Comparison of ENCODE assay signal across 8 mouse cellular contexts in the genomic region with DNA sequence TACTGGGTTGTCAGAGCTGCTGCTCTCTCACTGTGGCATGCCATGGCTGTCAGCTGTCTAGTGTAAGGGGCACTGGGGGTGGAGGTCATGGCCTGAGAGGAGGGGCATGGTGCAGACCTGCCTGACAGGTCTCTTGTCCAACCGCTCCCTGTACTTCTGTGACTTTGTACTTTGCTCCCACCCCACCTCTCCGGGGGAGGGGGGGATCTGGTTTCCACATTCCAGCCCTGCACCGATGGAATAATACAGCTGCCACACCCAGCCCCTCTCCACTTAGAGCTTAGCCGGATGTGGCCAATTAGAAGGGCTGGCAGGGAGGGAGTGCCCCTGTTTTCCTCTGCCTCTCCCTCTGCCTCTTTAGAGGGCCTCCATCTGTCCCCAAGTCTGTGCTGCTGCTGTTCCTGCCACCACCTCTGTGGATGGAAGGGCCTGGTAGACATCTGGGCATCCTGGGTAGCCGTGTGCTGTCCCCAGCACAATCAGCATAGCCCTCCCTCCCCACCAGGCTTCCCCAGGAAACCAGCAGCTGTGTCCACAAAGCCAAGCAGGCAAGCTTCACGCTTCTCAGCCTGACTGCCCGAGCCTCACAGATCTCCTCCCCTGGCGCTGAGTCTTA. TPM values are rescaled to one million over a fixed set of nuclear protein-coding genes. Genes with fewer than 3 reads are reported as not detected.
A peak's percentile ranks its signal among the peaks of the same experiment; 100 is the strongest.
DNase-seq lines count a peak whose midpoint lies in the region; ATAC-seq lines count a peak whose summit lies in the region.

No protein-coding gene starts in this region.

- no peaks in the 10 kb centered on the region for H3K9me3 ChIP-seq in midbrain, embryonic 10.5 days (replicated peaks)
- H3K9me3 ChIP-seq in midbrain, embryonic 14.5 days (ENCODE audit: control insufficient read depth, low read length): no peaks in the 10 kb centered on the region
- no peaks in the 10 kb centered on the region for H3K9me3 ChIP-seq in hindbrain, embryonic 10.5 days
- no peaks in the 10 kb centered on the region for H3K9me3 ChIP-seq in limb, embryonic 12.5 days
- no peaks in the 10 kb centered on the region for H3K9me3 ChIP-seq in neural tube, embryonic 15.5 days (replicated peaks)

- peak overlapping the region; percentile 61 for H3K27ac ChIP-seq in midbrain, embryonic 10.5 days (replicated peaks)
- H3K27ac ChIP-seq in midbrain, embryonic 14.5 days (replicated peaks; ENCODE audit: low read depth, low read length): no peak overlapping the region
- peak overlapping the region; percentile 78 for H3K27ac ChIP-seq in hindbrain, embryonic 10.5 days
- peak overlapping the region; percentile 81 for H3K27ac ChIP-seq in limb, embryonic 12.5 days
- 0 out of 2 replicates have a peak overlapping the region, but pooled peaks have one; percentile 23 for H3K27ac ChIP-seq in neural tube, embryonic 15.5 days (replicated peaks)

- 50% methylated on average over 8 of the region's 8 CpGs for WGBS in midbrain, embryonic 10.5 days
- WGBS in midbrain, embryonic 14.5 days: 45% methylated on average over 8 of the region's 8 CpGs
- WGBS in hindbrain, embryonic 10.5 days: 44% methylated on average over 8 of the region's 8 CpGs
- WGBS in limb, embryonic 12.5 days: 31% methylated on average over 8 of the region's 8 CpGs
- WGBS in neural tube, embryonic 15.5 days: 58% methylated on average over 8 of the region's 8 CpGs

- H3K27me3 ChIP-seq in midbrain, embryonic 10.5 days (ENCODE audit: low read depth, poor library complexity, severe bottlenecking): no peaks in the 10 kb centered on the region
- H3K27me3 ChIP-seq in midbrain, embryonic 14.5 days (ENCODE audit: control insufficient read depth, insufficient read depth, low read length): no peaks in the 10 kb centered on the region
- H3K27me3 ChIP-seq in hindbrain, embryonic 10.5 days (ENCODE audit: insufficient read depth, poor library complexity, severe bottlenecking): no peaks in the 10 kb centered on the region
- H3K27me3 ChIP-seq in limb, embryonic 12.5 days: no peaks in the 10 kb centered on the region
- H3K27me3 ChIP-seq in neural tube, embryonic 15.5 days (replicated peaks): no peaks in the 10 kb centered on the region

- H3K4me1 ChIP-seq in midbrain, embryonic 10.5 days: peaks cover 25% of the 10 kb centered on the region
- H3K4me1 ChIP-seq in midbrain, embryonic 14.5 days (ENCODE audit: control insufficient read depth, insufficient read depth, low read length): no peaks in the 10 kb centered on the region
- H3K4me1 ChIP-seq in hindbrain, embryonic 10.5 days (replicated peaks): peaks cover 55% of the 10 kb centered on the region
- H3K4me1 ChIP-seq in limb, embryonic 12.5 days (replicated peaks): peaks cover 22% of the 10 kb centered on the region
- no peaks in the 10 kb centered on the region for H3K4me1 ChIP-seq in neural tube, embryonic 15.5 days

- peaks cover 91% of the 10 kb centered on the region for H3K36me3 ChIP-seq in midbrain, embryonic 10.5 days
- peaks cover 81% of the 10 kb centered on the region for H3K36me3 ChIP-seq in midbrain, embryonic 14.5 days (ENCODE audit: control insufficient read depth, insufficient read depth, low read length)
- H3K36me3 ChIP-seq in hindbrain, embryonic 10.5 days: peaks cover 93% of the 10 kb centered on the region
- H3K36me3 ChIP-seq in limb, embryonic 12.5 days: peaks cover 99% of the 10 kb centered on the region
- H3K36me3 ChIP-seq in neural tube, embryonic 15.5 days: peaks cover 74% of the 10 kb centered on the region

- no peak for DNase-seq in midbrain, embryonic 10.5 days (ENCODE audit: low spot score)
- DNase-seq in midbrain, embryonic 14.5 days: no peak
- peak; percentile 67 for DNase-seq in hindbrain, embryonic 10.5 days (ENCODE audit: low spot score)
- no peak for DNase-seq in right cerebral cortex, postnatal 25 days
- no peak for DNase-seq in spleen, postnatal 36 days (ENCODE audit: low spot score in 2 of 2)
- DNase-seq in layer of hippocampus, postnatal 25 days (ENCODE audit: extremely low spot score in 1 of 2, low spot score in 1 of 2): no peak

- no peak for ATAC-seq in midbrain, embryonic 14.5 days (ENCODE audit: low FRiP score, low TSS enrichment)
- ATAC-seq in limb, embryonic 12.5 days (ENCODE audit: insufficient number of reproducible peaks, insufficient read depth, low FRiP score, low TSS enrichment, low read depth): peak; percentile 41; the same call in 1 of the 2 replicates
- no peak for ATAC-seq in neural tube, embryonic 15.5 days (ENCODE audit: low FRiP score)

- H3K4me3 ChIP-seq in midbrain, embryonic 10.5 days: no peak overlapping the region
- no peak overlapping the region for H3K4me3 ChIP-seq in midbrain, embryonic 14.5 days (replicated peaks; ENCODE audit: low read depth, low read length)
- H3K4me3 ChIP-seq in hindbrain, embryonic 10.5 days: no peak overlapping the region
- no peak overlapping the region for H3K4me3 ChIP-seq in limb, embryonic 12.5 days (replicated peaks)
- H3K4me3 ChIP-seq in neural tube, embryonic 15.5 days (replicated peaks): no peak overlapping the region

- H3K4me2 ChIP-seq in midbrain, embryonic 14.5 days (ENCODE audit: low read length): no peak overlapping the region
- peak overlapping the region; percentile 2; the same call in 1 of the 2 replicates for H3K4me2 ChIP-seq in limb, embryonic 12.5 days
- H3K4me2 ChIP-seq in neural tube, embryonic 15.5 days: no peak overlapping the region

- no peak overlapping the region for H3K9ac ChIP-seq in midbrain, embryonic 14.5 days (replicated peaks; ENCODE audit: low read length)
- no peak overlapping the region; the same call in none of the 2 replicates for H3K9ac ChIP-seq in limb, embryonic 12.5 days (replicated peaks)
- no peak overlapping the region for H3K9ac ChIP-seq in neural tube, embryonic 15.5 days (replicated peaks)

RNA-seq across cellular contexts. Expression of a gene that starts 14.1 kb away (rescaled TPM):
- polyA plus RNA-seq in midbrain, embryonic 10.5 days (2016; fragmentation: Nextera tagmentation; extraction: Ambion mirVana): 5.9 and 7.8 TPM in 2 replicates
- polyA plus RNA-seq in midbrain, embryonic 14.5 days (2014; fragmentation: Nextera tagmentation; extraction: Ambion mirVana): 19.9 and 20.5 TPM in 2 replicates
- polyA plus RNA-seq in hindbrain, embryonic 10.5 days (2016; fragmentation: Nextera tagmentation; extraction: Ambion mirVana): 6.3 and 8.6 TPM in 2 replicates
- 7.2 and 7.9 TPM in 2 replicates for polyA plus RNA-seq in limb, embryonic 12.5 days (2016; fragmentation: Nextera tagmentation; extraction: Ambion mirVana)
- 15.8 and 17.5 TPM in 2 replicates for polyA plus RNA-seq in neural tube, embryonic 15.5 days (2015; fragmentation: Nextera tagmentation; extraction: Ambion mirVana)
- 100 to 1,000 TPM; 111 to 113 TPM for total RNA-seq in layer of hippocampus, postnatal 25 days (2021)

RNA-seq across cellular contexts. Expression of a gene that starts 26.5 kb away (rescaled TPM):
- 40.0 and 48.9 TPM in 2 replicates for polyA plus RNA-seq in midbrain, embryonic 10.5 days (2016; fragmentation: Nextera tagmentation; extraction: Ambion mirVana)
- polyA plus RNA-seq in midbrain, embryonic 14.5 days (2014; fragmentation: Nextera tagmentation; extraction: Ambion mirVana): 37.9 and 42.5 TPM in 2 replicates
- 41.3 and 42.8 TPM in 2 replicates for polyA plus RNA-seq in hindbrain, embryonic 10.5 days (2016; fragmentation: Nextera tagmentation; extraction: Ambion mirVana)
- 49.2 and 49.3 TPM in 2 replicates for polyA plus RNA-seq in limb, embryonic 12.5 days (2016; fragmentation: Nextera tagmentation; extraction: Ambion mirVana)
- polyA plus RNA-seq in neural tube, embryonic 15.5 days (2015; fragmentation: Nextera tagmentation; extraction: Ambion mirVana): 35.9 and 37.4 TPM in 2 replicates
- 10 to 100 TPM; 25.1 to 33.8 TPM for total RNA-seq in layer of hippocampus, postnatal 25 days (2021)
